Mouse (Mus musculus) MEL (cell line): ENCODE results near the gene Ccndbp1. TPM values are rescaled to one million over a fixed set of nuclear protein-coding genes. Genes with fewer than 3 reads are reported as not detected.

Experiments
- DNase-seq: peaks from one replicate; pipeline ENCODE4 v3.0.0; 2011; ENCODE audit warnings: low read depth, low spot score
- H3K27ac ChIP-seq: 2 replicates; pipeline ENCODE4 v1.5.1; 2012; ENCODE audit warnings: low read depth, mild to moderate bottlenecking, control low read depth, low read length, moderate library complexity; ENCODE audit not compliant: control insufficient read depth
- H3K27me3 ChIP-seq, 2 experiments: fragments of 150-350 bp in 1 of 2; sonication (generic) in 1 of 2; 2 replicates each; pipeline ENCODE4 v1.6.1; 2012; ENCODE audit warnings: low read length in 2 of 2, mild to moderate bottlenecking in 2 of 2, improper control_type of control experiment in 1 of 2, moderate library complexity in 1 of 2; ENCODE audit not compliant: insufficient read depth in 2 of 2, control insufficient read depth in 1 of 2
- H3K36me3 ChIP-seq, 2 experiments: 2 replicates each; pipeline ENCODE4 v1.6.1; 2012 to 2014; ENCODE audit warnings: low read length in 2 of 2, improper control_type of control experiment in 1 of 2, inconsistent platforms in 1 of 2, mild to moderate bottlenecking in 1 of 2; ENCODE audit not compliant: insufficient read depth in 2 of 2, control insufficient read depth in 1 of 2
- H3K4me1 ChIP-seq, 2 experiments: fragments of 150-350 bp in 1 of 2; sonication (generic) in 1 of 2; 2 replicates each; pipeline ENCODE4 v1.6.1; 2012; ENCODE audit warnings: low read length in 2 of 2, improper control_type of control experiment in 1 of 2, mild to moderate bottlenecking in 1 of 2; ENCODE audit not compliant: insufficient read depth in 2 of 2, control insufficient read depth in 1 of 2
- H3K4me3 ChIP-seq, 2 experiments: fragments of 150-350 bp in 1 of 2; sonication (generic) in 1 of 2; 2 replicates each; pipeline ENCODE4 v1.5.1; 2012; ENCODE audit warnings: low read depth in 2 of 2, low read length in 2 of 2, mild to moderate bottlenecking in 2 of 2, moderate library complexity in 2 of 2, control low read depth in 1 of 2, improper control_type of control experiment in 1 of 2; ENCODE audit not compliant: control insufficient read depth in 1 of 2, insufficient read depth in 1 of 2
- H3K79me2 ChIP-seq: 2 replicates; pipeline ENCODE4 v1.6.1; 2012; ENCODE audit warnings: mild to moderate bottlenecking, low read length, moderate library complexity; ENCODE audit not compliant: control insufficient read depth, poor library complexity, insufficient read depth
- H3K9ac ChIP-seq: 2 replicates; pipeline ENCODE4 v1.6.1; 2012; ENCODE audit warnings: low read depth, mild to moderate bottlenecking, control low read depth, low read length, moderate library complexity; ENCODE audit not compliant: control insufficient read depth, poor library complexity, severe bottlenecking
- H3K9me3 ChIP-seq: fragments of 150-350 bp; sonication (generic); replicated peaks from 2 replicates; pipeline ENCODE4 v1.6.1; 2012; ENCODE audit warnings: mild to moderate bottlenecking, low read length, improper control_type of control experiment, moderate library complexity; ENCODE audit not compliant: insufficient read depth
- BHLHE40 ChIP-seq: IDR thresholded peaks from 2 replicates; pipeline ENCODE4 v1.6.1; 2012; ENCODE audit warnings: low read depth, mild to moderate bottlenecking, inconsistent platforms, low read length, improper control_type of control experiment, borderline replicate concordance
- CHD1 ChIP-seq: IDR thresholded peaks from 2 replicates; pipeline ENCODE4 v1.6.1; 2012; ENCODE audit warnings: low read depth, mild to moderate bottlenecking, inconsistent platforms, low read length, improper control_type of control experiment
- CHD2 ChIP-seq: IDR thresholded peaks from 2 replicates; pipeline ENCODE4 v1.6.1; 2011; ENCODE audit warnings: low read length, improper control_type of control experiment
- E2F4 ChIP-seq: IDR thresholded peaks from 2 replicates; pipeline ENCODE4 v1.6.1; 2011; ENCODE audit warnings: low read depth, low read length, improper control_type of control experiment, borderline replicate concordance
- GABPA ChIP-seq: IDR thresholded peaks from 2 replicates; pipeline ENCODE4 v1.6.1; 2012; ENCODE audit warnings: low read depth, mild to moderate bottlenecking, inconsistent platforms, low read length, improper control_type of control experiment, moderate library complexity
- GATA1 ChIP-seq: IDR thresholded peaks from 2 replicates; pipeline ENCODE4 v1.6.1; 2011; ENCODE audit warnings: low read depth, low read length, improper control_type of control experiment
- HCFC1 ChIP-seq: IDR thresholded peaks from 2 replicates; pipeline ENCODE4 v1.6.1; 2012; ENCODE audit warnings: low read depth, mild to moderate bottlenecking, inconsistent platforms, low read length, improper control_type of control experiment, moderate library complexity
- JUND ChIP-seq: IDR thresholded peaks from 2 replicates; pipeline ENCODE4 v1.6.1; 2011; ENCODE audit warnings: low read depth, mild to moderate bottlenecking, improper control_type of control experiment, low read length
- MEF2A ChIP-seq: IDR thresholded peaks from 2 replicates; pipeline ENCODE4 v1.6.1; 2014; ENCODE audit warnings: low read depth, mild to moderate bottlenecking, inconsistent platforms, low read length, improper control_type of control experiment; ENCODE audit not compliant: poor library complexity, insufficient replicate concordance, severe bottlenecking; ENCODE audit errors: extremely low read depth
- MXI1 ChIP-seq: IDR thresholded peaks from 2 replicates; pipeline ENCODE4 v1.6.1; 2011; ENCODE audit warnings: mild to moderate bottlenecking, low read depth, low read length, improper control_type of control experiment
- MYC ChIP-seq: IDR thresholded peaks from 2 replicates; pipeline ENCODE4 v1.6.1; 2011; ENCODE audit warnings: low read depth, mild to moderate bottlenecking, low read length, improper control_type of control experiment, moderate library complexity
- NELFE ChIP-seq: IDR thresholded peaks from 2 replicates; pipeline ENCODE4 v1.6.1; 2011; ENCODE audit warnings: low read depth, low read length, improper control_type of control experiment
- POLR2A ChIP-seq, 2 experiments: IDR thresholded peaks; 2 replicates each; pipeline ENCODE4 v1.6.1; 2011 to 2012; ENCODE audit warnings: low read length in 2 of 2, mild to moderate bottlenecking in 2 of 2, control low read depth in 1 of 2, improper control_type of control experiment in 1 of 2, low read depth in 1 of 2, moderate library complexity in 1 of 2; ENCODE audit not compliant: control insufficient read depth in 1 of 2, insufficient read depth in 1 of 2, poor library complexity in 1 of 2
- POLR2AphosphoS2 ChIP-seq: IDR thresholded peaks from 2 replicates; pipeline ENCODE4 v1.6.1; 2011; ENCODE audit warnings: low read length, improper control_type of control experiment
- POLR2AphosphoS5 ChIP-seq: IDR thresholded peaks from 2 replicates; pipeline ENCODE4 v1.6.1; 2012; ENCODE audit warnings: low read depth, borderline replicate concordance, mild to moderate bottlenecking, inconsistent platforms, low read length, moderate library complexity, mixed read lengths
- RAD21 ChIP-seq: IDR thresholded peaks from 2 replicates; pipeline ENCODE4 v1.6.1; 2011; ENCODE audit warnings: mild to moderate bottlenecking, low read depth, low read length, improper control_type of control experiment
- RCOR1 ChIP-seq: IDR thresholded peaks from 2 replicates; pipeline ENCODE4 v1.6.1; 2012; ENCODE audit warnings: low read depth, mild to moderate bottlenecking, inconsistent platforms, low read length, improper control_type of control experiment
- SIN3A ChIP-seq: IDR thresholded peaks from 2 replicates; pipeline ENCODE4 v1.6.1; 2012; ENCODE audit warnings: low read length, improper control_type of control experiment, inconsistent platforms
- SMC3 ChIP-seq: IDR thresholded peaks from 2 replicates; pipeline ENCODE4 v1.6.1; 2011; ENCODE audit warnings: low read depth, low read length, improper control_type of control experiment
- UBTF ChIP-seq: IDR thresholded peaks from 2 replicates; pipeline ENCODE4 v1.6.1; 2012; ENCODE audit warnings: low read depth, mild to moderate bottlenecking, inconsistent platforms, low read length, improper control_type of control experiment, moderate library complexity, borderline replicate concordance; ENCODE audit not compliant: insufficient read depth
- USF2 ChIP-seq, 2 experiments: IDR thresholded peaks; 2 replicates each; pipeline ENCODE4 v1.6.1; 2011 to 2012; ENCODE audit warnings: improper control_type of control experiment in 2 of 2, low read length in 2 of 2, borderline replicate concordance in 1 of 2, inconsistent platforms in 1 of 2, low read depth in 1 of 2, mild to moderate bottlenecking in 1 of 2; ENCODE audit not compliant: insufficient read depth in 1 of 2
- ZMIZ1 ChIP-seq: IDR thresholded peaks from 2 replicates; pipeline ENCODE4 v1.6.1; 2012; ENCODE audit warnings: low read depth, mild to moderate bottlenecking, inconsistent platforms, low read length, improper control_type of control experiment, moderate library complexity
- polyA plus RNA-seq, 2 experiments: library from polyadenylated mRNA; stranded (reverse) in 1 of 2; unstranded in 1 of 2; fragments of >175 nt in 1 of 2; fragments of >200 nt in 1 of 2; gene quantifications; 2 replicates each; pipeline versions ENCODE4 v1.2.1 to v1.2.4; 2012; ENCODE audit warnings: low replicate concordance in 2 of 2, low read depth in 1 of 2; ENCODE audit not compliant: insufficient read length in 2 of 2, insufficient read depth in 1 of 2, missing spikeins in 1 of 2
- total RNA-seq: library from RNA; depleted of rRNA; stranded (reverse); fragments of 300-350 nt; gene quantifications from 2 replicates; pipeline ENCODE4 v1.2.3, GENCODE M21; 2012

The Ccndbp1 gene
- total and polyA plus RNA-seq, 3 experiments, result 25.7 to 250 (median 26.1) TPM

DNA sequence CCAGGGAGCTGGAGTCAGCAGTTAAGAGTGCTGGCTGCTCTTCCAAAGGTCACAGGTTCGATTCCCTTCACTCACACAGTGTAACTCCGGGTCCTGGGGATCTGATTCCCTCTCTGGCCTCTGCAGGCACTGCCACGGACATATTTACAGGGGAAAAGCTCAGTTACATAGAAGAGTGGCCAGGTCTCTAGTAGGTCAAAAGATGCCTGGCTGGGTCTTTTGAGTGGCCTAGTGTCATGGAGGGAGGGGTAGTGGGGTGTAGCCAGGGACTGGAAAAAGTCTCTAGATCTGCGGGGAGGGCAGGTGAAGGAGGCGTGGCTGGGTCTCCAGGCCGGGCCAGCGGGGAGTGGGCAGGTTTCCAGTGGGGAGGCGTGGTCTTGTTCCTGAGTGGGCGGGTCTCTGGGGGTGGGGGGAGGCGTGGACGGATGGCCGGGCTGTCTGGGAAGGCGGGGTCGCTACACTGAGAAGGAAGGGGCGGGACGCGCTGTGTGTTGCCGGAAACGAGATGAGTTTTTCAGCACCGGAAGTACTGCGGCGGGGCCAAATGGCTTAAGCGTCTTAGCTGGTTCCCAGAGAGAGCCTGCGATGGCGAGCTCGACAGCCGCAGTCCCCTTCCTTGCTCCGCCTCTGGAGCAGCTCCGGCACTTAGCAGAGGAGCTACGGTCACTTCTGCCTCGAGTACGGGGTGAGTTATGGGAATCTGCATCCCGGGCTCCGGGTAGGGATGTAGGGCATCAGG lies at the start of gene Ccndbp1 (continued):
- peak; percentile 71; the same call in 1 of the 2 replicates for TF ChIP-seq ZMIZ1
- TF ChIP-seq GATA1, result no peak
- peak; percentile 97 for TF ChIP-seq SIN3A
- TF ChIP-seq RAD21, result no peak
- no peak for TF ChIP-seq SMC3

DNA sequence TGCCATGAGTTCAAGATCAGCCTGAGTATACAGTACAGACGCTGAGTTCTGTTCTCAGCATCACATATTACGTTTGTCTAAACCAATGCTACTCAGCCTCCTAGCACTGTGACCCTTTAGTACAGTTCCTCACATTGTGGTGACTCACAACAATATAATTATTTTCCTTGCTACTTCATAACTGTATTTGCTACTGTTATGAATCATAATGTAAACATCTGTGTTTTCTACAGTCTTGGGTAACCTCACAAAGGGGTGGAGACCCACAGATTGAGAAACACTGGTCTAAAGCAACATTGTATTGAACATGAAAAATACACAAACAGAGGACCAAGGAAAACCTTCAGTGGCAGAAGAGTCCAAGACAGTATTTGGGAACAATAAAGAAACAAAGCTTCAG lies 48.8 kb upstream of the Ccndbp1 start:
- H3K36me3 ChIP-seq, result peaks cover 3 to 15% of the 10 kb centered on the region in 2 experiments
- peaks cover 1% of the 10 kb centered on the region; the same call in 1 of the 2 replicates for H3K79me2 ChIP-seq
- TF ChIP-seq POLR2AphosphoS2 (no peak), UBTF (no peak), POLR2A (IDR thresholded peaks at IDR 0.05; ENCODE audit: control insufficient read depth in 1 of 2, insufficient read depth in 1 of 2, low read depth in 1 of 2, low read length in 2 of 2, poor library complexity in 1 of 2) (no peak), ZMIZ1 (no peak), HCFC1 (no peak), RCOR1 (no peak), SIN3A (no peak), BHLHE40 (no peak), GABPA (no peak), E2F4 (no peak), MEF2A (no peak), JUND (no peak), MYC (no peak), USF2 (IDR thresholded peaks at IDR 0.05; ENCODE audit: borderline replicate concordance in 1 of 2, insufficient read depth in 1 of 2, low read depth in 1 of 2, low read length in 2 of 2) (no peak), NELFE (no peak), CHD1 (no peak), MXI1 (no peak), SMC3 (no peak), CHD2 (no peak), POLR2AphosphoS5 (no peak)
- H3K9ac ChIP-seq, result no peak overlapping the region
- no peak overlapping the region for H3K4me3 ChIP-seq
- no peaks in the 10 kb centered on the region for H3K27me3 ChIP-seq
- no peak for DNase-seq
- H3K9me3 ChIP-seq, result no peaks in the 10 kb centered on the region
- peaks cover 4 to 6% of the 10 kb centered on the region in 2 experiments for H3K4me1 ChIP-seq
- no peak overlapping the region for H3K27ac ChIP-seq
